In the genomic region with DNA sequence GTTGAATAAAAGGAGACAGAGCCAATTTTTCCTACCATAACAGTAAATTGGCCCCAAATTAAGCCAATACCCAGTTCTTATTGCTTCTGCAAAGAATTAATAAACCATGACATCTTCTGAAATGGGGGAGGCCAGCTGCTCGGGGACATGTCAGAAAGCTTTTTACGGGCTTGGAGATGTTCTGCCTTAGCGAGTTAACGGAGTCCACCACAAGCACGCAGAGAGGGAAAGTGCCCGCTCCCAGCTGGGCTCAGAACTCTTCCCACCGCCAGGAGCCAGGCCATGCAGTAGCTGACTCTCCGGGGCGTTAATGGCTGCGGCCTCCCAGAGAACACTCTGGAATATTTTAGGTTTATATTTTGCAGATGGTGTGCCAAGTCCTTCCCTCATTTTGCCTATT, we compare ENCODE assay signal across 19 mouse cellular contexts.
DNase-seq lines count a peak whose midpoint lies in the region; ATAC-seq and TF ChIP-seq lines count a peak whose summit lies in the region.
"Had no signal": no experiment of that assay in that cellular context is flagged by ENCODE, and none has a peak within 500 bp of the region (broad histone marks: within the 10 kb centered on the region; RNA-seq: fewer than 3 reads in every experiment).

No protein-coding gene starts in this region.

- no peaks in the 10 kb centered on the region for H3K36me3 ChIP-seq in midbrain, embryonic 14.5 days (ENCODE audit: control insufficient read depth, insufficient read depth, low read length)
- H3K36me3 ChIP-seq in midbrain, postnatal 0 days (ENCODE audit: insufficient read depth, low read length), result no peaks in the 10 kb centered on the region
- no peaks in the 10 kb centered on the region for H3K36me3 ChIP-seq in limb, embryonic 13.5 days
- no peaks in the 10 kb centered on the region for H3K36me3 ChIP-seq in kidney, adult 2 months (ENCODE audit: control insufficient read depth, insufficient read depth, low read length)
- H3K36me3 ChIP-seq: stomach, embryonic 15.5 days had no signal

- no peak for TF ChIP-seq CTCF in midbrain, postnatal 0 days (IDR thresholded peaks at IDR 0.05)
- TF ChIP-seq CTCF in kidney, adult 2 months (conservative IDR thresholded peaks at IDR 0.05; ENCODE audit: insufficient read depth, insufficient read length, low read depth, low read length), result no peak

- H3K4me2 ChIP-seq in midbrain, embryonic 14.5 days (ENCODE audit: low read length), result no peak overlapping the region
- H3K4me2 ChIP-seq in midbrain, postnatal 0 days (ENCODE audit: low read depth, low read length, poor library complexity, severe bottlenecking), result no peak overlapping the region
- peak overlapping the region; percentile 43 for H3K4me2 ChIP-seq in limb, embryonic 13.5 days (replicated peaks)
- H3K4me2 ChIP-seq: stomach, embryonic 15.5 days had no signal

- WGBS in midbrain, embryonic 14.5 days, result 38% methylated on average over 10 of the region's 10 CpGs
- WGBS in midbrain, postnatal 0 days, result 34% methylated on average over 10 of the region's 10 CpGs
- WGBS in limb, embryonic 13.5 days, result 10% methylated on average over 10 of the region's 10 CpGs
- 60% methylated on average over 10 of the region's 10 CpGs for WGBS in kidney, adult 2 months

- no peak overlapping the region for H3K4me3 ChIP-seq in midbrain, embryonic 14.5 days (replicated peaks; ENCODE audit: low read depth, low read length)
- no peak overlapping the region for H3K4me3 ChIP-seq in midbrain, postnatal 0 days (ENCODE audit: low read depth, low read length)
- no peak overlapping the region for H3K4me3 ChIP-seq in limb, embryonic 13.5 days
- H3K4me3 ChIP-seq in kidney, adult 2 months (ENCODE audit: insufficient read depth, low read depth, low read length), result no peak overlapping the region
- H3K4me3 ChIP-seq: stomach, embryonic 15.5 days had no signal

- H3K27ac ChIP-seq in midbrain, embryonic 14.5 days (replicated peaks; ENCODE audit: low read depth, low read length), result no peak overlapping the region
- H3K27ac ChIP-seq in midbrain, postnatal 0 days (ENCODE audit: low read depth, low read length), result no peak overlapping the region
- H3K27ac ChIP-seq in limb, embryonic 13.5 days, result peak overlapping the region; percentile 67; the same call in 1 of the 2 replicates
- no peak overlapping the region for H3K27ac ChIP-seq in kidney, adult 2 months (ENCODE audit: insufficient read depth, low read depth, low read length)
- H3K27ac ChIP-seq: stomach, embryonic 15.5 days had no signal

- TF ChIP-seq POLR2A in kidney, adult 2 months (IDR thresholded peaks at IDR 0.05; ENCODE audit: low read depth, low read length), result no peak

- no peaks in the 10 kb centered on the region for H3K27me3 ChIP-seq in midbrain, embryonic 14.5 days (ENCODE audit: control insufficient read depth, insufficient read depth, low read length)
- H3K27me3 ChIP-seq in midbrain, postnatal 0 days (ENCODE audit: insufficient read depth, low read length), result no peaks in the 10 kb centered on the region
- H3K27me3 ChIP-seq in limb, embryonic 13.5 days, result peaks cover 90% of the 10 kb centered on the region
- no peaks in the 10 kb centered on the region for H3K27me3 ChIP-seq in kidney, adult 2 months (replicated peaks; ENCODE audit: control insufficient read depth, insufficient read depth, low read length)
- H3K27me3 ChIP-seq: stomach, embryonic 15.5 days had no signal

- H3K9me3 ChIP-seq in midbrain, embryonic 14.5 days (ENCODE audit: control insufficient read depth, low read length), result no peaks in the 10 kb centered on the region
- no peaks in the 10 kb centered on the region for H3K9me3 ChIP-seq in midbrain, postnatal 0 days (ENCODE audit: low read length)
- H3K9me3 ChIP-seq in limb, embryonic 13.5 days, result no peaks in the 10 kb centered on the region
- H3K9me3 ChIP-seq: stomach, embryonic 15.5 days had no signal

- H3K9ac ChIP-seq in midbrain, embryonic 14.5 days (replicated peaks; ENCODE audit: low read length), result no peak overlapping the region
- no peak overlapping the region for H3K9ac ChIP-seq in midbrain, postnatal 0 days (replicated peaks; ENCODE audit: low read length, poor library complexity, severe bottlenecking)
- H3K9ac ChIP-seq in limb, embryonic 13.5 days, result no peak overlapping the region
- H3K9ac ChIP-seq: stomach, embryonic 15.5 days had no signal

- no peak; the same call in 1 of the 2 replicates for ATAC-seq in midbrain, embryonic 14.5 days (ENCODE audit: low FRiP score, low TSS enrichment)
- ATAC-seq in midbrain, postnatal 0 days (ENCODE audit: low FRiP score), result no peak
- peak; percentile 51; the same call in 1 of the 2 replicates for ATAC-seq in limb, embryonic 13.5 days (ENCODE audit: low FRiP score, low read depth)
- ATAC-seq: inflammation-experienced regulatory T-cells, adult 6 months had no signal

- H3K4me1 ChIP-seq in midbrain, embryonic 14.5 days (ENCODE audit: control insufficient read depth, insufficient read depth, low read length), result peaks cover 6% of the 10 kb centered on the region; the same call in 1 of the 2 replicates
- peaks cover 8% of the 10 kb centered on the region; the same call in 1 of the 2 replicates for H3K4me1 ChIP-seq in midbrain, postnatal 0 days (ENCODE audit: insufficient read depth, low read length)
- H3K4me1 ChIP-seq in limb, embryonic 13.5 days, result peaks cover 23% of the 10 kb centered on the region
- no peaks in the 10 kb centered on the region for H3K4me1 ChIP-seq in kidney, adult 2 months (ENCODE audit: control insufficient read depth, insufficient read depth, low read length)
- H3K4me1 ChIP-seq: stomach, embryonic 15.5 days had no signal

- DNase-seq in midbrain, embryonic 14.5 days, result peak; percentile 38
- DNase-seq in midbrain, postnatal 0 days (ENCODE audit: low spot score), result no peak
- peak; percentile 54 for DNase-seq in forelimb bud, embryonic 11.5 days (ENCODE audit: low read depth, low spot score)
- no peak for DNase-seq in spleen, adult 18-20 months
- no peak for DNase-seq in kidney, adult 2 months
- DNase-seq in right cerebral cortex, postnatal 10 days (ENCODE audit: low spot score in 2 of 2), result no peak
- DNase-seq: adrenal gland, postnatal 36 days; cerebellum, adult 9-10 months; gastrocnemius, postnatal 25 days; heart, postnatal 10 days; kidney, adult 9 months; kidney, postnatal 4 days; layer of hippocampus, postnatal 36 days; lung, adult 18-20 months; lung, postnatal 36 days; thymus, adult 2 months had no signal

Comparison
In these comparisons a context has a peak if more than half of its experiments do, and no peak if none do; other contexts are left out.
1. DNase-seq: peak in midbrain, embryonic 14.5 days (single experiment) and forelimb bud, embryonic 11.5 days (single experiment); none in midbrain, postnatal 0 days (single experiment), spleen, adult 18-20 months (0 of 2), kidney, adult 2 months (single experiment) and right cerebral cortex, postnatal 10 days (0 of 2).